Mouse (Mus musculus) midbrain, embryonic 13.5 days (tissue): Measurements from ENCODE around the gene Arpc1b. TPM values are rescaled to one million over a fixed set of nuclear protein-coding genes. Genes with fewer than 3 reads are reported as not detected.
"Not testable (repeated sequence)": the region's sequence is repeated elsewhere in the genome, so short reads cannot be mapped to it uniquely, and the experiment has no call there.

Source experiments
- ATAC-seq: fragments of 200-750 bp; cut with Nextera tagmentation; 2 replicates; pipeline ENCODE4 v1.8.0; 2017; ENCODE audit warnings: mild to moderate bottlenecking, moderate TSS enrichment, moderate library complexity
- H3K27ac ChIP-seq: fragments of 300-500 bp; sonication (generic); 2 replicates; pipeline ENCODE4 v1.5.1; 2015; ENCODE audit warnings: inconsistent platforms, mild to moderate bottlenecking, moderate library complexity
- H3K27me3 ChIP-seq: fragments of 300-500 bp; sonication (generic); 2 replicates; pipeline ENCODE4 v1.6.1; 2015; ENCODE audit warnings: mild to moderate bottlenecking, inconsistent platforms
- H3K36me3 ChIP-seq: fragments of 300-500 bp; sonication (generic); 2 replicates; pipeline ENCODE4 v1.6.1; 2015; ENCODE audit warnings: mild to moderate bottlenecking, inconsistent platforms
- H3K4me1 ChIP-seq: fragments of 300-500 bp; sonication (generic); replicated peaks from 2 replicates; pipeline ENCODE4 v1.6.1; 2015; ENCODE audit warnings: inconsistent platforms
- H3K4me2 ChIP-seq: fragments of 300-500 bp; sonication (generic); replicated peaks from 2 replicates; pipeline ENCODE4 v1.6.1; 2015; ENCODE audit warnings: moderate library complexity, mild to moderate bottlenecking, inconsistent platforms
- H3K4me3 ChIP-seq: fragments of 300-500 bp; sonication (generic); replicated peaks from 2 replicates; pipeline ENCODE4 v1.5.1; 2015; ENCODE audit warnings: mild to moderate bottlenecking, inconsistent platforms
- H3K9ac ChIP-seq: fragments of 300-500 bp; sonication (generic); replicated peaks from 2 replicates; pipeline ENCODE4 v1.6.1; 2015; ENCODE audit warnings: mild to moderate bottlenecking, inconsistent platforms
- H3K9me3 ChIP-seq: fragments of 300-500 bp; sonication (generic); 2 replicates; pipeline ENCODE4 v1.6.1; 2016; ENCODE audit warnings: mild to moderate bottlenecking, inconsistent platforms
- WGBS: fragments of 180-500 bp; shearing (Covaris S2); methylation state at CpG from one replicate; pipeline ENCODE4 v1.1.7; 2015; 5-methylcytosine and 5-hydroxymethylcytosine counted together
- polyA plus RNA-seq: library from polyadenylated mRNA; unstranded; fragments of >200 nt; fragmentation: Nextera tagmentation; extraction: Ambion mirVana; gene quantifications from 2 replicates; pipeline ENCODE4 v1.2.1, GENCODE M21; 2015

Gene Arpc1b
- polyA plus RNA-seq, 1 experiment from 2014 or later, result 64.1 TPM

DNA sequence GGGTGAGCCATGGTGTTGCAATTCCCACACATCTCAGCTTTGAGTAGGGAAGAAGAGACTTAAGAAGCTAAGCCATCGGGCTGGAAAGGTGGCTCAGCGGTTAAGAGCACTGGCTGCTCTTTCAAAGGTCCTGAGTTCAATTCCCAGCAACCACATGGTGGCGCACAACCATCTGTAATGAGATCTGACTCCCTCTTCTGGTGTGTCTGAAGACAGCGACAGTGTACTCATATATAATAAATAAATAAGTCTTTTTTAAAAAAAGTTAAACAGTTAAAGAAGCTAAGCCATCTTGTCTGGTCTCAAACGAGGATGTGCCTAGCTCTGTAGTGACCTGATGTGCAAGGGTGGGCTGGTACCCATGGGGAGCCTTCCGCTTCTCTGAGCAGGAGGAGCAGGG, 19.3 kb downstream of the Arpc1b start:
- not testable (repeated sequence) for H3K9ac ChIP-seq, H3K9me3 ChIP-seq, ATAC-seq, H3K27me3 ChIP-seq, H3K4me3 ChIP-seq, H3K27ac ChIP-seq, H3K4me2 ChIP-seq
- Histone ChIP-seq H3K4me1 (peaks cover 14% of the 10 kb centered on the region), H3K36me3 (peaks cover 88% of the 10 kb centered on the region)
- 89% methylated on average over 6 of the region's 6 CpGs for WGBS

DNA sequence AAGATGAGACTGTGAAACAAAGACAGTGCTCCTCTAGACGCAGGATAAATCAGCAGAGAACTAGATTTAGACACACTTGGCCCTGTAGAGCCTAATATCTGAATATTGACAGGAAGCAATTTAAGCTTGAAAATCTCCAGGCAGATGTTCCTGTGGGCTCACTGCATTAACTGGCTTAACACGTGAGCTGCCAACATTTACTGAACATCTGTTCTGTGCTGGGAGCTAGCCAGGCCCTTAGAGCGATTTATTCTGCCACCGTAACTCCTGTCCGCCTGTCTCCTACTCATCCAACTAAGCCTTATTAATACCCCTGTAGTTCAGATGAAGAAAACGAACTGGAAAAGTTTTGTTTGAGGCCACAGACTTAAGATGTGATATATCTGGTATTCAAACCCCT, 24.8 kb downstream of the Arpc1b start:
- Histone ChIP-seq H3K27ac (0 out of 2 replicates have a peak overlapping the region, but pooled peaks have one; percentile 87), H3K27me3 (no peaks in the 10 kb centered on the region), H3K4me1 (peaks cover 39% of the 10 kb centered on the region), H3K9me3 (no peaks in the 10 kb centered on the region), H3K4me2 (peak overlapping the region; percentile 97), H3K9ac (peak overlapping the region; percentile 94), H3K4me3 (peak overlapping the region; percentile 89), H3K36me3 (peaks cover 58% of the 10 kb centered on the region)
- ATAC-seq, result no peak
- 16% methylated on average over 6 of the region's 6 CpGs for WGBS

DNA sequence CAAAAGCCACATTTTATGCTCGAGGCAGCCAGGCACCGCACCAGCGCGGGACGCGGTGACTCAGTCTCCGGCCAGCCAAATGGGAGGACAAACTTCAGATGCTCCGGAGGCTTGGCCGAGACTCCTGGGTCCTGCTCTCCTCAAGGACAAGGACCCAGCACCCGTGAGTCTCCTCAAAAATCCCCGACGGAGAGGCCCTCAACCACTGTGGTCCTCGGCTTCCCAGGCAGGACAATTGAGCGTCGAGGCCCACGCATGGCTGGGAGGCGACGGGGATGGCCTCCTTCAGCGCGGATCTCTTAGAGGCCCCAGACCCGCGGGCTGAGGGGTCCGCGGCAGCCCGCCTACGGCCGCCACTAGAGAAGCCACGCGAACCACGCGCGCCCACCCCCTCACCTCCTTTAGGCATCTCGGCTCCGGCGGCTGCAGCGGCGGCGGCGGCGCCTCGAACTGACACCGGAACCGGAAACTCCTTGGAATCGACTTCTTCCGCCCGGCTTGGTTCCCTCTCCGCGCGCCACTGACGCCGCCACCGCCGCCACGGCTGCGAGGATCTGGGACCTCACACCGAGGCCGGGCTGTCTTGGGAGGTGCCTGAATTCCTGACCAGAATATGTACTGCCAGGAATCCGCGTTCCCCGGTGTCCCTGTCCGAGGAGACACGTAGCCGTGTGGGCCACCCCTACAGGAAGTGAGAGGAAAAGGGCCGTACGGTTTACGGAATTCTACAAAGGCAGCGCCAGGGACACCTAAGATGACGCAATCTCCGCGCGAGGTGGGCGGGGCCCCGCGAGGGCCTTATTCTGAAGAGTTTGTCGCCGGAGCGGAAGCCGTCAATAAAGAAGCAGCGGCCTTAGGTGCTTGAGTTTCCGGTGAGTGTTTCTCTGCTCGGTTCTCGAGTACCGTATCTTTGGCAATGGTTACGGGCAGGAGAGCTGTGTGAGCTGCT, 25.8 kb downstream of the Arpc1b start, which contains the start of the genes Pdap1 and Bud31:
Gene Pdap1 (minus strand): TSS at position 668 of the 949 bp plus-strand sequence.
Gene Bud31 (plus strand): TSS at position 792 of the 949 bp plus-strand sequence.
- H3K9ac ChIP-seq, result peak within 1 kb of the TSS; percentile 94
- peaks cover 39% of the 10 kb centered on the region for H3K4me1 ChIP-seq
- peak within 1 kb of the TSS; percentile 89 for H3K4me3 ChIP-seq
- peak within 1 kb of the TSS; percentile 97 for H3K4me2 ChIP-seq
- no peaks in the 10 kb centered on the region for H3K9me3 ChIP-seq
- peaks cover 58% of the 10 kb centered on the region for H3K36me3 ChIP-seq
- peak within 1 kb of the TSS; percentile 87 for H3K27ac ChIP-seq
- under 1% methylated on average over 84 of the region's 84 CpGs for WGBS
- H3K27me3 ChIP-seq, result no peaks in the 10 kb centered on the region
- peak; percentile 94 for ATAC-seq

DNA sequence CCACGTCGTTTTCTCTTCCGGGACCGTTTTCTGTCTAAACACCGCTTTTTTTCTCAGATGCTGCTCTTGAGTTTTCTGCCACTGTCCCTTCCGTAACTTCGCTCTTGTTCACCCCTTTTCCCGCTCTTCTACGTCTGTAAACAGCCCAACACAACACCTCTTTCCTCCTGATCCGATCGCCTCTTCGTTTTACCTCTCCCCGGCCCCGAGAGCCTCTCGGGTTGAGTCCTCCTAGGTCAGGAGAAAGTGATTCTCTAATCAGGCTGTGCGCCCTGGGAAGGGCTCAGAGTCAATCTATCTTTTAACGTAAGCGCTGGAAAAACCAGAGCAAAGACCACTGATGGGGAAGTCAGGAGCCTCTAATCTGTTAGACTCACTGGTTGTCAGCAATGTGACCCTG, 26.6 kb downstream of the Arpc1b start:
- H3K9ac ChIP-seq, result peak overlapping the region; percentile 94
- peak overlapping the region; percentile 87 for H3K27ac ChIP-seq
- peaks cover 58% of the 10 kb centered on the region for H3K36me3 ChIP-seq
- peaks cover 39% of the 10 kb centered on the region for H3K4me1 ChIP-seq
- H3K4me3 ChIP-seq, result peak overlapping the region; percentile 89
- ATAC-seq, result peak; percentile 12; the same call in 1 of the 2 replicates
- H3K9me3 ChIP-seq, result no peaks in the 10 kb centered on the region
- no peaks in the 10 kb centered on the region for H3K27me3 ChIP-seq
- 1% methylated on average over 18 of the region's 18 CpGs for WGBS
- peak overlapping the region; percentile 97 for H3K4me2 ChIP-seq

DNA sequence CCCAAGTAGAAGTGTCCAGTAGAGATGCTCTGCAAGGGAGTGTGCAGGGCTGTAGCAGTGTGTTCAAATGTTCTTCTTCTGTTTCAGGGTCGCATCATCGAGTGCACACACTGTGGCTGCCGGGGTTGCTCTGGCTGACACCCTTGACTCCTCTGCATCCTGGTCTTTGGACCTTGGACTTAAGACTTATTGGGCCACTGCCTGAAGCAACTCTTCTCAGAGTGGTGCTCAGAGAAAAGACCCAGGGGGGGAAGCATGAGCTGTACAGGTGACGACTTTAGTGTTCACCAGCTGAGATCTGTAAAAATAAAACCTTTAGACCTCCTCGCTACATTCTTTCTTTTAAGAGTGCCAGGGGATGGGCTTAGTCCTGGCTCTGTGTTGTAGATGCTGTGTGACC, 33.7 kb downstream of the Arpc1b start:
- no peak overlapping the region for H3K4me3 ChIP-seq
- no peak for ATAC-seq
- 95% methylated on average over 5 of the region's 5 CpGs for WGBS
- H3K9ac ChIP-seq, result no peak overlapping the region
- H3K27ac ChIP-seq, result no peak overlapping the region
- H3K36me3 ChIP-seq, result peaks cover 99% of the 10 kb centered on the region
- H3K4me2 ChIP-seq, result no peak overlapping the region
- H3K4me1 ChIP-seq, result no peaks in the 10 kb centered on the region
- H3K9me3 ChIP-seq, result no peaks in the 10 kb centered on the region
- H3K27me3 ChIP-seq, result no peaks in the 10 kb centered on the region

DNA sequence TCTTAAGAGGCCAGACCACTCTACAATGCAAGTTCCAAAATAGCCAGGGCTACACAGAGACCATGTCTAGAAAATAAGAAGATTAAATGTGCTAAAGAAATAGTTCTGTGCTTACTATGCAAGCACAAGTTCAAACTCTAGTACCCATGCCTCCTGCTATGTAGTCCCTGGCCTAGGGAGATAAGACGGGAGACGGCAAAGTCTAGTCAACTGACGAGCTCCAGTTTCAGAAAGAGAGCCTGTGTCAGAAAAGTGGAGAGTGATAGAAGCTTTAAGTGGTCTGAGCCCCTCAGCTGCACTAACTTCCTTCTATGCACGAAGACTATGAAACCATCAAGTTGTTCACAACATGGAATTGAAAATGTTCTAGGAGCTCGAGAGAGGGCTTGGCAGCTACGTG, 35.3 kb downstream of the Arpc1b start:
- Histone ChIP-seq H3K4me3 (no peak overlapping the region), H3K9ac (no peak overlapping the region), H3K4me1 (no peaks in the 10 kb centered on the region), H3K27me3 (no peaks in the 10 kb centered on the region), H3K4me2 (no peak overlapping the region), H3K9me3 (no peaks in the 10 kb centered on the region), H3K27ac (no peak overlapping the region), H3K36me3 (peaks cover 99% of the 10 kb centered on the region)
- ATAC-seq, result no peak
- 90% methylated on average over 6 of the region's 6 CpGs for WGBS

DNA sequence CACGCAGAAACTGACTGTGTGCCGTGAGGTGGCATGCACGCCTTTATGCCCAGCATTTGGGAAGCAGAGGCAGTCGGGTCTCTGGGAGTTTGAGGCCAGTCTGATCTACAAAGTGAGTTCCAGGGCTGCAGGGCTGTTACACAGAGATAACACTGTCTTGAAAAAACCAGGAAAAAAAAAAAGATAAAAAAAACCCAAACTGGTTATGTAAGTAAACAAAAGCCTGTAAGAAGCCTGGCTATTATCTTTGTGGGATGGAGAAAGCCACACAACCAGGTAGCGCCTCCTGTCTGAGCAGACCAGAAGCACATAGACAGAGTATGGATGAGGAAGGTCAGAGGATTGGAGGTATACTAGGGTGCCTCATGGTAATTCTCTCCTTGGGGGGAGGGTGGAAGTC, 38.7 kb downstream of the Arpc1b start:
- H3K4me2 ChIP-seq, result no peak overlapping the region
- WGBS, result 93% methylated on average over 5 of the region's 5 CpGs
- no peaks in the 10 kb centered on the region for H3K27me3 ChIP-seq
- H3K4me1 ChIP-seq, result no peaks in the 10 kb centered on the region
- no peak overlapping the region for H3K9ac ChIP-seq
- H3K27ac ChIP-seq, result no peak overlapping the region
- ATAC-seq, result no peak
- H3K36me3 ChIP-seq, result peaks cover 94% of the 10 kb centered on the region
- no peak overlapping the region for H3K4me3 ChIP-seq
- no peaks in the 10 kb centered on the region for H3K9me3 ChIP-seq

DNA sequence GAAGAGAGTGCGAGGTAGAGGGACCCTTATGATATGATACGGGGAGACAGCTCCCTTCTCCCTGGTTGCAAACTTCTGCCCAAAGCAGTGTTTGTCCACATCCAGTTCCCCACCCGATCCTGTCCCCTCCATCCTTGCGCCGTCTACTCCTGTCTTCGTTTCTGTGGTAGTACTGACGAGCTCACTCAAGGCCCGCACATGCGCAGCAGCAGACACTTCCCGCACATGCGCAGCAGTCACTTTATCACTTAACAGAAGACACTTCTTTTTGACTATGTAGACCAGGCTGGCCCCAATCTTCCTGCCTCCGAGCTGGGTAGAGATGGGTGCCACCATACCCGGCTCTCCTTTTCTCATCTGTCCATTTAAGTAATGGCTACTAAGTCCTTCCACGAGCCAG, 47.3 kb downstream of the Arpc1b start:
- no peaks in the 10 kb centered on the region for H3K9me3 ChIP-seq
- 96% methylated on average over 14 of the region's 14 CpGs for WGBS
- H3K27me3 ChIP-seq, result no peaks in the 10 kb centered on the region
- peaks cover 78% of the 10 kb centered on the region for H3K36me3 ChIP-seq
- peaks cover 8% of the 10 kb centered on the region for H3K4me1 ChIP-seq
- no peak overlapping the region for H3K27ac ChIP-seq
- no peak overlapping the region for H3K4me2 ChIP-seq
- H3K4me3 ChIP-seq, result no peak overlapping the region
- no peak for ATAC-seq
- H3K9ac ChIP-seq, result no peak overlapping the region

DNA sequence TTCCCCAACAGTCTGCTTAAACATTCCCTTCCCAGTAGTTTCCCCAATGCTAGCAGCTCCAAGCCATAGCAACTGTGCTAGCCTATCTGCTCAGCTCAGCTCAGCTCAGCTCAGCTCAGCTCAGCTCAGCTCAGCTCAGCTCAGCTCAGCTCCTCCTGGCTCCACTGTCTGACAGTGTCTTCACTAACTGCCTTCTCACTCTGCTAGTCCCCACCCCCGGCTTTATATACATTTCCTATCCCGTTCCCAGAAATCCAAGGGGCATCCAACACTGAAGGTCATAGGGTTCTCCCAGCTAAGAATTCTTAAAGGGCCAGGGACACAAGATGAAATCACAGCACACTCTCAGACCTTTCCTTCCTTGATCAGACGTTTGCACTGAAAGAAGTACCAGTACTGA, 50.7 kb downstream of the Arpc1b start:
- Histone ChIP-seq H3K36me3 (peaks cover 47% of the 10 kb centered on the region), H3K27ac (no peak overlapping the region), H3K4me3 (no peak overlapping the region), H3K9me3 (no peaks in the 10 kb centered on the region), H3K27me3 (no peaks in the 10 kb centered on the region), H3K9ac (no peak overlapping the region), H3K4me2 (no peak overlapping the region), H3K4me1 (peaks cover 27% of the 10 kb centered on the region)
- ATAC-seq, result no peak
- WGBS, result 73% methylated on average over 3 of the region's 3 CpGs

DNA sequence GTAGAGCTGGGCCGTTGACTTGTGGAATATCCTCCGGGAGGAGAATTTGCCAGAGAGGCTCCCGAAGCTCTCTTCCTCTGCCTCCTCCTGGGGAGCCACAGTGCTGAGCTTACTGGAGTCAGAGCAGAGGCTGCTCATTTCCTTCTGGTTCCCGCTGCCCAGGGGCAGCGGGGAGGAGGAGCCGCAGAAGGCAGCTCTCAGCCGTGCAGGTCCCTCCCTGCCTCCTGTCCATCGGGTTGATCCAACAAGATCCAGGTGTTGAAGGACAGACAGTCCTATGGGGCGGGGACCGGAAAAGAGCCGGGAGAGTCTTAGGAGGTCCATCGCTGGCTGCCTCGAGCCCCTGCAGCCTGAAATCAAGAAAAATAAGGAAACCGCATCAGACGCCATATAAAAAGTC, 51.2 kb downstream of the Arpc1b start:
- no peak for ATAC-seq
- peaks cover 45% of the 10 kb centered on the region for H3K36me3 ChIP-seq
- no peak overlapping the region for H3K9ac ChIP-seq
- H3K4me1 ChIP-seq, result peaks cover 27% of the 10 kb centered on the region
- H3K9me3 ChIP-seq, result no peaks in the 10 kb centered on the region
- H3K4me3 ChIP-seq, result 0 out of 2 replicates have a peak overlapping the region, but pooled peaks have one; percentile 6
- H3K27me3 ChIP-seq, result no peaks in the 10 kb centered on the region
- no peak overlapping the region for H3K4me2 ChIP-seq
- 88% methylated on average over 15 of the region's 15 CpGs for WGBS
- H3K27ac ChIP-seq, result no peak overlapping the region

DNA sequence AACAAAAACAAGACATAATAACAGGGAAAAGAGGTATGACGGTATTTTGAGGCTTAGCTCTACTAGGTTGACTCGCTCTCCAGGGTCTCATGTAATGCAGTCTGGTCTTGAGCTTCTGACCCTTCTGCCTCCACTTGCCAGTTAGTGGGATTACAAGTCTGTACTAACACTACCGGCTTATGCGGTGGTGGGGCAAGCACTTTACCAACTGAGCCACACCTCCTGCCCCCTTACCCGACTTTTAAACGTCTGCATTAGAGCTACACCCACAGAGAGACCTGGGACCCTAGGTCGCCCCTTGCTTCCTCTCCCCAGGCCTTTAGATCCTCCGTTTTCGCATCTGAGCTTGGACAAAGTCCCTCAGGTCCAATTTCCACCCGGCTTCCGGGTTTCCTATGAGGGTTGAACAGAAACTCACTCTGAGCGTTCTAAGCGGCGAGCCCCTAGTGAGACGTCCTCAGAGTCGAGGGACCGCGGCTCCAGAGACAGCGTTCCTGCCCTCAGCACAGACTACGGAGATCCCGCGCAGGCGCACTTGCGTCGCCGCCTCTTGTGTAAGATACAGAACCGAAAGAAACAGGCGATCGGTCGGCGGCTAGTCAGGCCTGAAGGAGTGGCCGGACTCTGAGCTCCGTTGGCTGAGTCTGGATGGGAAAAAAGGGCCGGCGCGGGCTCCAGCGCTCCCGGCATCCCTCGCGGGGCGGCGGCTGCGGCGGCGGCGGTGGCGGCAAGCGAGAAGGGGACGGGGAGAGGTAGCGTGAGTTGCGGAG, 52.7 kb downstream of the Arpc1b start, which contains the start of the genes Ptcd1 and Cpsf4:
Gene Ptcd1 (minus strand): TSS at position 573 of the 770 bp plus-strand sequence.
Gene Cpsf4 (plus strand): TSS at position 678 of the 770 bp plus-strand sequence.
- peak; percentile 96 for ATAC-seq
- H3K4me3 ChIP-seq, result peak within 1 kb of the TSS; percentile 94
- peak within 1 kb of the TSS; percentile 93 for H3K9ac ChIP-seq
- H3K27ac ChIP-seq, result peak within 1 kb of the TSS; percentile 81
- peaks cover 27% of the 10 kb centered on the region for H3K4me1 ChIP-seq
- H3K4me2 ChIP-seq, result peak within 1 kb of the TSS; percentile 97
- peaks cover 45% of the 10 kb centered on the region for H3K36me3 ChIP-seq
- under 1% methylated on average over 51 of the region's 51 CpGs for WGBS
- no peaks in the 10 kb centered on the region for H3K27me3 ChIP-seq
- no peaks in the 10 kb centered on the region for H3K9me3 ChIP-seq

DNA sequence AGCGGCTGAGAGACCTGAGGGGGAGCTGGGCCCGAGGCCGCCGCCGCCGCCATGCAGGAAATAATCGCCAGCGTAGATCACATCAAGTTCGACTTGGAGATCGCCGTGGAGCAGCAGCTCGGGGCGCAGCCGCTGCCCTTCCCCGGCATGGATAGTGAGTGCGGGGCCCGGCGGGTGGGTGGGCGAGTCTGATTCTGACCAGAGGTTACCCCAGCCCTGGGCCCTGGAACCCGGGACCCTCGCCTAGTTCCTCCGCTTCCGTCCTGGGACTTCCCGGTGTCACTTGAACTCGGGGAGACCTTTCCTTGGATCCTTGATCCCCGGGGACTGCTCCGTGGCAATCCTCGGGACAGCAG, 53.3 kb downstream of the Arpc1b start:
- H3K9ac ChIP-seq, result peak overlapping the region; percentile 93
- no peaks in the 10 kb centered on the region for H3K9me3 ChIP-seq
- peak overlapping the region; percentile 94 for H3K4me3 ChIP-seq
- WGBS, result under 1% methylated on average over 23 of the region's 28 CpGs
- peak overlapping the region; percentile 97 for H3K4me2 ChIP-seq
- peak; percentile 80 for ATAC-seq
- peak overlapping the region; percentile 68 for H3K27ac ChIP-seq
- no peaks in the 10 kb centered on the region for H3K27me3 ChIP-seq
- peaks cover 46% of the 10 kb centered on the region for H3K36me3 ChIP-seq
- H3K4me1 ChIP-seq, result peaks cover 27% of the 10 kb centered on the region
